ENCODE assay signal across 11 mouse cellular contexts in genomic region chr10:19277103-19277827, GRCm38 (mm10).
DNase-seq lines count a peak whose midpoint lies in the region; ATAC-seq and TF ChIP-seq lines count a peak whose summit lies in the region.
"Had no signal": no experiment of that assay in that cellular context is flagged by ENCODE, and none has a peak within 500 bp of the region (broad histone marks: within the 10 kb centered on the region; RNA-seq: fewer than 3 reads in every experiment).

No protein-coding gene starts in this region.

- H3K9me3 ChIP-seq in forebrain, postnatal 0 days (ENCODE audit: low read length): no peaks in the 10 kb centered on the region
- H3K9me3 ChIP-seq: embryonic facial prominence, embryonic 12.5 days; limb, embryonic 12.5 days had no signal

- no peak overlapping the region for H3K9ac ChIP-seq in forebrain, postnatal 0 days
- H3K9ac ChIP-seq: embryonic facial prominence, embryonic 12.5 days; limb, embryonic 12.5 days had no signal

- 12% methylated on average over 9 of the region's 9 CpGs for WGBS in forebrain, postnatal 0 days

- H3K36me3 ChIP-seq in forebrain, postnatal 0 days (ENCODE audit: insufficient read depth): no peaks in the 10 kb centered on the region
- H3K36me3 ChIP-seq: embryonic facial prominence, embryonic 12.5 days; limb, embryonic 12.5 days had no signal

- H3K27ac ChIP-seq in forebrain, postnatal 0 days (ENCODE audit: low read depth, low read length): no peak overlapping the region
- H3K27ac ChIP-seq: embryonic facial prominence, embryonic 12.5 days; limb, embryonic 12.5 days had no signal

- peak overlapping the region; percentile 21; the same call in 1 of the 2 replicates for H3K4me2 ChIP-seq in forebrain, postnatal 0 days (ENCODE audit: low read depth)
- H3K4me2 ChIP-seq: embryonic facial prominence, embryonic 12.5 days; limb, embryonic 12.5 days had no signal

- H3K27me3 ChIP-seq in forebrain, postnatal 0 days (ENCODE audit: insufficient read depth, low read length): no peaks in the 10 kb centered on the region
- H3K27me3 ChIP-seq: embryonic facial prominence, embryonic 12.5 days; limb, embryonic 12.5 days had no signal

- peak; percentile 95 for ATAC-seq in forebrain, postnatal 0 days
- no peak for ATAC-seq in CD4-positive, CD25-positive, alpha-beta regulatory T cell, adult 4 months

- TF ChIP-seq CTCF in forebrain, postnatal 0 days (IDR thresholded peaks at IDR 0.05; ENCODE audit: low read depth): no peak

- DNase-seq in right cerebral cortex, postnatal 14 days: peak; percentile 5
- no peak for DNase-seq in right cerebral cortex, adult 18-20 months
- DNase-seq in forebrain, postnatal 0 days: peak; percentile 79
- peak; percentile 58 to 65 for DNase-seq in layer of hippocampus, postnatal 25 days (ENCODE audit: extremely low spot score in 1 of 2, low spot score in 1 of 2)
- DNase-seq in telencephalon, adult 2 months (ENCODE audit: low read depth, low spot score): peak; percentile 4
- DNase-seq in natural killer cell, adult 2 months (ENCODE audit: low spot score in 2 of 2): no peak
- DNase-seq in kidney, adult 8-10 months: no peak
- DNase-seq: lung, postnatal 36 days had no signal

- H3K4me3 ChIP-seq in forebrain, postnatal 0 days (ENCODE audit: low read depth, low read length): no peak overlapping the region
- H3K4me3 ChIP-seq: embryonic facial prominence, embryonic 12.5 days; limb, embryonic 12.5 days had no signal

- H3K4me1 ChIP-seq in forebrain, postnatal 0 days (ENCODE audit: insufficient read depth): no peaks in the 10 kb centered on the region
- H3K4me1 ChIP-seq: embryonic facial prominence, embryonic 12.5 days; limb, embryonic 12.5 days had no signal

Comparison
In these comparisons a context has a peak if more than half of its experiments do, and no peak if none do; other contexts are left out.
1. DNase-seq: peak in right cerebral cortex, postnatal 14 days (single experiment), forebrain, postnatal 0 days (single experiment), layer of hippocampus, postnatal 25 days (2 of 2) and telencephalon, adult 2 months (single experiment); none in right cerebral cortex, adult 18-20 months (single experiment), natural killer cell, adult 2 months (0 of 2) and kidney, adult 8-10 months (0 of 2).